Mouse (Mus musculus) lung, adult 2 months (tissue): ENCODE data around the gene Gm20388. TPM values are rescaled to one million over a fixed set of nuclear protein-coding genes. Genes with fewer than 3 reads are reported as not detected.
"Not testable (repeated sequence)": the region's sequence is repeated elsewhere in the genome, so short reads cannot be mapped to it uniquely, and the experiment has no call there.

Experiments used
- DNase-seq: peaks from one replicate; pipeline ENCODE4 v3.0.0; 2022
- H3K4me1 ChIP-seq: fragments of 200-500 bp; 2 replicates; pipeline ENCODE4 v1.6.1; 2011; ENCODE audit warnings: low read length; ENCODE audit not compliant: control insufficient read depth, insufficient read depth
- H3K4me3 ChIP-seq: fragments of 200-500 bp; replicated peaks from 2 replicates; pipeline ENCODE3; 2011; ENCODE audit warnings: low read depth, mild to moderate bottlenecking, control low read depth, low read length; ENCODE audit errors: extremely low read depth
- CTCF ChIP-seq: fragments of 200-500 bp; IDR thresholded peaks from 2 replicates; pipeline ENCODE4 v1.5.1; 2011; ENCODE audit warnings: mild to moderate bottlenecking, low read length, control low read depth; ENCODE audit not compliant: insufficient read depth
- POLR2A ChIP-seq: fragments of 200-500 bp; IDR thresholded peaks from 2 replicates; pipeline ENCODE4 v1.6.1; 2011; ENCODE audit warnings: low read depth, mild to moderate bottlenecking, control low read depth, low read length, borderline replicate concordance; ENCODE audit errors: extremely low read depth
- WGBS: fragments of 180-500 bp; shearing (Covaris S2); methylation state at CpG from one replicate; pipeline ENCODE4 v1.1.7; 2018; 5-methylcytosine and 5-hydroxymethylcytosine counted together
- polyA plus RNA-seq: library from polyadenylated mRNA; depleted of rRNA; stranded (reverse); fragments of >200 nt; gene quantifications from 2 replicates; pipeline ENCODE4 v1.2.3, GENCODE M21; 2012

Gm20388 gene
- polyA plus RNA-seq, 1 experiment = 67.8 TPM

DNA sequence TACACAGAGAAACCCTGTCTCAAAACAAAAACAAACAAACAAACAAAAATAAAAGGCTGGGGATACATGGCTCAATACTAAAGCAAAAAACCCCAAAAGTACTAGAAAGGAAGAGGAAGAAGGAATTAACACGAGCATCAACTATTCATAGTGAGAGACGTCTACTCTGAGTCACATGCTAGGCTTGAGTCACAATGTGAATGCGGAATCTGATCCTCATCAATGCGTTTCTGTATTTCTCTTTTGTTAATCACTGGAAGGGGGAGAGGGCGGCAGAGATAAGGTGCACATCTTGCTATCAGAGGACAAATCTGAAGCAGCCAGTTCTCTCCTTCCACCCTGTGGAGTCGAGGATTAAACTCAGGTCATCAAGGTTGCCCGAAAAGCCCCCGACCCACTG is 3117.1 kb downstream of the Gm20388 start:
- WGBS = 81% methylated on average over 8 of the region's 8 CpGs
- no peak for DNase-seq
- H3K4me1 ChIP-seq = peaks cover 23% of the 10 kb centered on the region
- no peak overlapping the region for H3K4me3 ChIP-seq
- TF ChIP-seq CTCF (no peak), POLR2A (no peak)

DNA sequence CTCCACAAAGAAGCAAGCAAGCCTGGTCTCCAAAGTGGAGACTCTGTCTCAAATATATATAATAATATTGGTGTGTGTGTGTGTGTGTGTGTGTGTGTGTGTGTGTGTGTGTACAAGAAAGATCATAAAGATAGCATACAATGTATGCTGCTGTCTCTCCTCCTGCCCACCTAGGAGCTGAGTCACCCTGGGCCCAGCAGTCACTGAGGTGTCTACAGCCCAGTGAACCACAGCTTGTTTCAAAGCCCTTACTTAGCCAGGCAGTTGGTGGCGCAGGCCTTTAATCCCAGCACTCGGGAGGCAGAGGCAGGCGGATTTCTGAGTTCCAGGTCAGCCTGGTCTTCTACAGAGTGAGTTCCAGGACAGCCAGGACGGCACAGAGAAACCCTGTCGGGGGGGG is 3119.4 kb downstream of the Gm20388 start:
- WGBS = 66% methylated on average over 5 of the region's 5 CpGs
- H3K4me1 ChIP-seq = peaks cover 23% of the 10 kb centered on the region
- H3K4me3 ChIP-seq, DNase-seq: not testable (repeated sequence)

DNA sequence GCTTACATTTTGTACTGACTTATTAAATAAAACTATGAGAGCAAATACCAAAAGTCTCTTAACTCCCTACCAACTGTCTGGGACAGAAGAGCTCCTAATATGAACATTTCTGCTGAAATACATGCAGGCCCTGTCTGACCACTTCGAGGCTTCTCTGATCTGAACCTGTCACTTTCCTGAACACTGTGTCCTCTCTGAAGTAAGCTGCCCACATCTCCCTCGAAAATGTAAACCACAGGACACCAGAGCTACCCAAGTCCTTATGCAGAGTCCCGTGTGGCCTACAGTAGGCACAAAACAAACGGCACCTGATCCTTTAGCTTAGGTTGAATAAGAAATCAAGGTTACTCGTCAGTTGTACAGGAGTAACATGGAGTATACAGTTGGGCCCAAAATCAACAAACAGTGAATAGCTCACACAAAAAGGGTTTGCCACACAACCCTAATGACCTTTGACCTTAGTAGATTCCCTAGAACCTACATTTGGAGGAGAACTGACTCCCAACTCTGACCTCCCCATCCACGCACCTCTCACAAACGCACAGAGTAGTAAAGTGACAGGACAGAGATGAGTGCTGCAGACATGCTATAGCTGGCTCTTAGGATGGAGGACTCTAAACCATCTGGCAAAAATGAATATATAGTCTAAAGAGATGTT is 3120.8 kb downstream of the Gm20388 start:
- no peak for DNase-seq
- Histone ChIP-seq H3K4me3 (no peak overlapping the region), H3K4me1 (peaks cover 22% of the 10 kb centered on the region)
- TF ChIP-seq CTCF = no peak
- TF ChIP-seq POLR2A = no peak
- WGBS = 60% methylated on average over 7 of the region's 7 CpGs

DNA sequence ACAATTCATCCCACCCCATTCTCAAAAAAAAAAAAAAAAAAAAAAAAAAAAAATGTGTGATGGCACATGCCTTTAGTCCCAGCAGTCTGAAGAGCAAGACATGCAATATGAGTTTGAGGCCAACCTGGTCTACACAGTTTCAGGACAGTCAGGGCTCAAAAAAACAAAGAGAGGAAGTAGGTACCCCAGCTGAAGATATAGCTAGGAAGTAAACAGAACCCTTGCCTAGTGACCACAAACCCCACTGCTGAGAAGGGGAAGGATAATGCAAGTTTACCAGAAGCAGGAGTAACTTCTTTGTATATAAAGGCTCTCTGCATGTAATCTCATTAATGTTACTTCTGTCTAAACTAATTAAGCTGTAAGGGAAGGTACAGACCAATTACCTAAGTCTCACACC is 3122.1 kb downstream of the Gm20388 start:
- peaks cover 31% of the 10 kb centered on the region for H3K4me1 ChIP-seq
- no peak for DNase-seq
- TF ChIP-seq POLR2A = no peak
- no peak for TF ChIP-seq CTCF
- no peak overlapping the region for H3K4me3 ChIP-seq

DNA sequence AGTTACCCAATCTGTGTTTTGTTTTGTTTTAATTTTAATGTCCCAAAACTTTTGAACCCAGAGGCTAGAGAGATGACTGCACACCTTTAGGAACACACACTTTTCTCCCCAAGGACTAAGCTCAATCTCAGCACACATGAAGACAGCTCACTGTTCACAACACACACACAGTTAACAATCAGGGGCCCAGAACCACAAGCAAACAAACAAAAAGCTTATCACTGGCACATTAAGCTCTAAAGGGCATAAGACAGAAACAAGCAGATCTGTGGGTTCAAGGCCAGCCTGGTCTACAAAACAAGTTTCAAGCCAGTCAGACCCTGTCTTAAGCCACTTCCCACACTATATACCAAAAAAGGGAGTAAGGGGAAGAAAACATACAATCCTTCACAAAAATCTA is 3122.8 kb downstream of the Gm20388 start:
- DNase-seq = no peak
- H3K4me1 ChIP-seq = peaks cover 26% of the 10 kb centered on the region
- no peak for TF ChIP-seq CTCF
- no peak for TF ChIP-seq POLR2A
- H3K4me3 ChIP-seq = no peak overlapping the region

DNA sequence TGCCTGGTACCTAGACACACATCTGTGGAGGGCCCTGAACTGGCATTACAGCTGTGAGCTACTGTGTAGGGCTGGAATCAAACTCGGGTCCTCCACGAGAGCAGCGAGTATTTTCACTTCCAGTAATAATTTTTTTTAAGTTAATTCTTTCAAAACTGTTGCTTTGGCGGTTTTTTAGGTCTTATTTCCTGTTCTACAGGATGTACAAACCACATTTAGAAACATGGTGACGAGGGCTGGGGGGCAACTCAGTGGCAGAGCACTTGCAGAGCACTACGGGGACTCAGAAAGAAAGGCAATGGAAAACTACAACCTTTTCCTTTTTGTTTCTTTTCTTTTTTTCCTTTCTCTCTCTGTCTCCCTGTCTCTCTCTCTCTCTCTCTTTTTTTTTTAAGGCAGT is 3123.5 kb downstream of the Gm20388 start:
- no peak for DNase-seq
- TF ChIP-seq POLR2A (no peak), CTCF (no peak)
- WGBS = 37% methylated on average over 6 of the region's 6 CpGs
- Histone ChIP-seq H3K4me1 (peaks cover 27% of the 10 kb centered on the region), H3K4me3 (no peak overlapping the region)

DNA sequence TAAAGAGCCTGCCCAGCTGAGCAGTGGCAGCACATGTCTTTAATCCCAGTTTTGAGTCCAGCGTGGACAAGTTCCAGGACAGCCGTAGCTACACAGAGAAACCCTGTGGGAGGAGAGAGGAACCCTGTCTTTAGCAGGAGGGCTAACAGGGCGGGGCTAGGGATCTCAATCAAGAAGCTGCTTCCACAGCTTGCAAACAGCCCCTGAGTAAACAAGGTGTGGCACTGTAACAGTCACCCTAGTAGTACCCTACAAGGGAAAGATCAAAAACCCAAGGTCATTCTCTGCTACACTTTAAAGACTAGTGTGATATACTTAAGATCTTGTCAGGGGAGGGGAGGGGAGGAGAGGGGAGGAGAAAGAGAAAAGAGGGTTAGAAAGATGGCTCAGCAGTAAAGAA is 3126.3 kb downstream of the Gm20388 start:
- TF ChIP-seq POLR2A (no peak), CTCF (no peak)

DNA sequence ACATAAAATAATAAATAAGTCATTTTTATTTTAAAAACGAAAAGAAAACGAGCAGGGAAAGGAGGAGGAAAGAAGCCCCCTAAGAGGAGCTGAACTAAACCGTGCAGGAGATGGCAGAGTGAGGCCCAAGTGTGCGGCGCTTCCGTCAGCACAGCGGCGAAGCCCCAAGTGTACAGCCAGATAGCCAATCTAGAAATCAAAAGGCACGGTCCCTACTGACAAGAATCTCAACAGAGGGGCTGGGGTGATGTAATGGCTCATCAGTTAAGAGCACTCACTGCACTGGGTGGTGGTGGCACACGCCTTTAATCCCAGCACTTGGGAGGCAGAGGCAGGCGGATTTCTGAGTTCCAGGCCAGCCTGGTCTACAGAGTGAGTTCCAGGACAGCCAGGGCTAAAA is 3126.8 kb downstream of the Gm20388 start:
- no peak for TF ChIP-seq POLR2A
- TF ChIP-seq CTCF = no peak
- 77% methylated on average over 11 of the region's 11 CpGs for WGBS
- Histone ChIP-seq H3K4me1 (peaks cover 31% of the 10 kb centered on the region), H3K4me3 (no peak overlapping the region)
- no peak for DNase-seq

More for the DNA sequence above, 3126.3 kb downstream of the Gm20388 start:
- peaks cover 36% of the 10 kb centered on the region for H3K4me1 ChIP-seq
- DNase-seq = no peak
- WGBS = 18% methylated on average over 3 of the region's 3 CpGs
- no peak overlapping the region for H3K4me3 ChIP-seq

DNA sequence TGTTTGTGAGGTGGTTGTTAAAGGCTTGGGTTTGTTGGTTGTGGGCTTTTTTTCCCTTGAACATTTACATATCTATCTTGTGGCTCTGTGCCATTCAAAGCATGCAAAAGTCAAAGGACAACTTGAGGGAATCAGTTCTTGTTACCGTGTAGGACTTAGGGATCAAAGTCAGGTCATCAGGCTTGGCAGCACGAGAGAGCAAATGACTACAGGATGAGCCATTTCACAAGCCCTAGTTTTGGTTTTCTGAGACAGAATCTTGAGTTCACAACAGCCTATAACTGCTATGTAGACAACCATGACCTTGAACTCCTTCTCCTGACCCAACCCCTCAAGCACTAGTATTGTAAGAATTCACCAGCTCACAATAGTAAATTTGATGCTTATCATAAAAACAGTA is 3127.7 kb downstream of the Gm20388 start:
- no peak for TF ChIP-seq CTCF
- TF ChIP-seq POLR2A = no peak
- DNase-seq = no peak
- H3K4me3 ChIP-seq = no peak overlapping the region
- peaks cover 31% of the 10 kb centered on the region for H3K4me1 ChIP-seq
- WGBS = 18% methylated on average over 2 of the region's 2 CpGs

DNA sequence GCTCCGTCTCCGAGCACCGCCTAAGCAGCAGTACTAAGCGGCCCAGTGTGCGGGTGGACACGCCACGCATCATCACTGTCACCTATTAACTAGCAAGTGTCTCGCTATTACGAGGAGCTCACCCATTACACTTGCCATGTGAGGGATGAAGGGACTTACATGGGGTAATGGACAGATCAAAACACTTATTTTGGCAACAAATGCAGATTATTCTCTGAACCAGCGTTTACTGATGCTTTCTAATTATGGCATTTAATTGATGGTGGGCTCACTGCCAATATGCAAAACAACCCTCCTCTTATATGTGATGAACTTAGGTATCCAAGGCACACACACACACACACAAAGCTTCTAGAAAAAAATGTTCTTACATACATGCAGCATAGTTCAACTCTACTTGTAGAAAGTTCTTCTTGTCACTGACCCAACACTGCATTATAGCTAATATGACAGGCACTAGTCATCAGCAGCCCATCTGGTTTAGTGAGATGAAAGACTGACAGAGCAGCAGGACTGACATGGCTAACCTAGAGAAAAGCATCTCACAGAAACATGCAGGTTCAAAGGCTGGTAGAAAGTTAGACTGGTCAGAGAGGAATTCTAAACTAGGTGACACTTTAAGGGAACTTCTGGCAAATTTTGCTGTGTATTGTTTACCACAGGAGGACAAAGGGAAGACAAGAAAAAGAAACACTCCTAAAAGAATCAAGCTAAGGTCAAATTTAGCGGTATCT is 3128.9 kb downstream of the Gm20388 start:
- WGBS = 70% methylated on average over 11 of the region's 11 CpGs
- H3K4me3 ChIP-seq = no peak overlapping the region
- TF ChIP-seq POLR2A = no peak
- DNase-seq = no peak
- H3K4me1 ChIP-seq = peaks cover 28% of the 10 kb centered on the region
